In genomic region chr1:179044165-179044564, GRCm38 (mm10) we compare ENCODE assay signal across 28 mouse cellular contexts.
DNase-seq lines count a peak whose midpoint lies in the region; ATAC-seq and TF ChIP-seq lines count a peak whose summit lies in the region.
"Had no signal": no experiment of that assay in that cellular context is flagged by ENCODE, and none has a peak within 500 bp of the region (broad histone marks: within the 10 kb centered on the region; RNA-seq: fewer than 3 reads in every experiment).

No protein-coding gene starts in this region.

- peak; percentile 62 for DNase-seq in MN1 (ENCODE audit: low spot score)
- no peak for DNase-seq in spleen, postnatal 10 days (ENCODE audit: low spot score in 2 of 2)
- no peak for DNase-seq in ovary, postnatal 14 days (ENCODE audit: low spot score)
- DNase-seq: adrenal gland, adult 2 months; adrenal gland, postnatal 36 days; cerebellum, adult 2 months; cerebellum, postnatal 14 days; gastrocnemius, adult 2 months; gastrocnemius, postnatal 36 days; heart, postnatal 36 days; kidney, adult 2 months; layer of hippocampus, postnatal 36 days; left cerebral cortex, postnatal 4 days; liver; lung, postnatal 14 days; right cerebral cortex, adult 18-20 months; thymus, adult 18-20 months; thymus, postnatal 4 days had no signal

- H3K36me3 ChIP-seq in intestine, embryonic 15.5 days: no peaks in the 10 kb centered on the region
- H3K36me3 ChIP-seq in intestine, postnatal 0 days (ENCODE audit: control insufficient read depth, insufficient read depth): no peaks in the 10 kb centered on the region
- H3K36me3 ChIP-seq in stomach, embryonic 16.5 days (ENCODE audit: control insufficient read depth, insufficient read depth, low read length): no peaks in the 10 kb centered on the region
- H3K36me3 ChIP-seq: forebrain, embryonic 10.5 days; hindbrain, embryonic 13.5 days; liver, embryonic 15.5 days; stomach, embryonic 15.5 days had no signal

- no peak overlapping the region for H3K9ac ChIP-seq in intestine, embryonic 15.5 days
- H3K9ac ChIP-seq in intestine, postnatal 0 days (ENCODE audit: low read depth, low read length): no peak overlapping the region
- H3K9ac ChIP-seq in stomach, embryonic 16.5 days (ENCODE audit: low read length): no peak overlapping the region
- H3K9ac ChIP-seq: hindbrain, embryonic 13.5 days; liver, embryonic 15.5 days; lung, embryonic 14.5 days; stomach, embryonic 15.5 days had no signal

- no peak overlapping the region for H3K4me2 ChIP-seq in intestine, embryonic 15.5 days (replicated peaks)
- H3K4me2 ChIP-seq in intestine, postnatal 0 days (replicated peaks; ENCODE audit: low read depth): no peak overlapping the region
- no peak overlapping the region for H3K4me2 ChIP-seq in stomach, embryonic 16.5 days (ENCODE audit: low read depth, low read length)
- H3K4me2 ChIP-seq: hindbrain, embryonic 13.5 days; liver, embryonic 15.5 days; lung, embryonic 14.5 days; stomach, embryonic 15.5 days had no signal

- TF ChIP-seq POLR2A in embryonic fibroblast, embryonic 13.5 days (IDR thresholded peaks at IDR 0.05; ENCODE audit: low read depth, low read length): no peak

- 53% methylated on average over 5 of the region's 5 CpGs for WGBS in intestine, embryonic 15.5 days
- WGBS in intestine, postnatal 0 days: 61% methylated on average over 5 of the region's 5 CpGs
- 48% methylated on average over 5 of the region's 5 CpGs for WGBS in stomach, embryonic 16.5 days

- H3K27ac ChIP-seq in intestine, embryonic 15.5 days: no peak overlapping the region
- H3K27ac ChIP-seq in intestine, postnatal 0 days (ENCODE audit: low read depth, low read length): no peak overlapping the region
- peak overlapping the region; percentile 97 for H3K27ac ChIP-seq in embryonic fibroblast, embryonic 13.5 days (ENCODE audit: insufficient read depth, low read length)
- H3K27ac ChIP-seq in stomach, embryonic 16.5 days (ENCODE audit: low read length): no peak overlapping the region
- H3K27ac ChIP-seq: forebrain, embryonic 10.5 days; gastrocnemius, adult 2 months; liver, embryonic 15.5 days had no signal

- peaks cover 3% of the 10 kb centered on the region for H3K4me1 ChIP-seq in intestine, embryonic 15.5 days (replicated peaks)
- no peaks in the 10 kb centered on the region for H3K4me1 ChIP-seq in intestine, postnatal 0 days (replicated peaks; ENCODE audit: control insufficient read depth, insufficient read depth, low read length)
- peaks cover 36% of the 10 kb centered on the region for H3K4me1 ChIP-seq in embryonic fibroblast, embryonic 13.5 days (ENCODE audit: control insufficient read depth, insufficient read depth, low read length)
- H3K4me1 ChIP-seq in stomach, embryonic 16.5 days (ENCODE audit: control insufficient read depth, insufficient read depth, low read length): peaks cover 15% of the 10 kb centered on the region

- peak; percentile 43; the same call in 1 of the 2 replicates for ATAC-seq in intestine, embryonic 15.5 days
- ATAC-seq in intestine, postnatal 0 days: no peak
- peak; percentile 31; the same call in 1 of the 2 replicates for ATAC-seq in stomach, embryonic 16.5 days (ENCODE audit: insufficient read depth, low FRiP score)
- ATAC-seq: activated CD4-positive, CD25-positive, alpha-beta regulatory T cell, adult 4 months had no signal

- TF ChIP-seq CTCF in intestine, postnatal 0 days (IDR thresholded peaks at IDR 0.05; ENCODE audit: low read depth): no peak
- TF ChIP-seq CTCF in embryonic fibroblast, embryonic 13.5 days (IDR thresholded peaks at IDR 0.05; ENCODE audit: borderline replicate concordance, insufficient read depth, low read length): no peak

- no peaks in the 10 kb centered on the region for H3K9me3 ChIP-seq in intestine, embryonic 15.5 days
- H3K9me3 ChIP-seq in intestine, postnatal 0 days (ENCODE audit: control insufficient read depth): no peaks in the 10 kb centered on the region
- no peaks in the 10 kb centered on the region for H3K9me3 ChIP-seq in stomach, embryonic 16.5 days (replicated peaks; ENCODE audit: control insufficient read depth, low read length)
- H3K9me3 ChIP-seq: forebrain, embryonic 10.5 days; hindbrain, embryonic 13.5 days; liver, embryonic 15.5 days; stomach, embryonic 15.5 days had no signal

- H3K4me3 ChIP-seq in intestine, embryonic 15.5 days (replicated peaks): no peak overlapping the region
- no peak overlapping the region for H3K4me3 ChIP-seq in intestine, postnatal 0 days (ENCODE audit: low read depth, low read length)
- H3K4me3 ChIP-seq in embryonic fibroblast, embryonic 13.5 days (ENCODE audit: insufficient read depth, low read length): no peak overlapping the region
- H3K4me3 ChIP-seq in stomach, embryonic 16.5 days (replicated peaks; ENCODE audit: low read length): no peak overlapping the region
- H3K4me3 ChIP-seq: forebrain, embryonic 10.5 days; gastrocnemius, adult 2 months; hindbrain, embryonic 13.5 days; liver, embryonic 15.5 days; stomach, embryonic 15.5 days had no signal

- no peaks in the 10 kb centered on the region for H3K27me3 ChIP-seq in intestine, embryonic 15.5 days (replicated peaks)
- no peaks in the 10 kb centered on the region for H3K27me3 ChIP-seq in intestine, postnatal 0 days (replicated peaks; ENCODE audit: control insufficient read depth, insufficient read depth, low read length)
- H3K27me3 ChIP-seq in stomach, embryonic 16.5 days (ENCODE audit: control insufficient read depth, insufficient read depth, low read length): no peaks in the 10 kb centered on the region
- H3K27me3 ChIP-seq: liver, embryonic 15.5 days; stomach, embryonic 15.5 days had no signal
